Mouse (Mus musculus) erythroblast, embryonic 14.5 days (primary cell): ENCODE results near the gene Sphk2.

Experiments used
- GATA1 ChIP-seq: IDR thresholded peaks from 2 replicates; pipeline ENCODE4 v1.6.1; 2012; ENCODE audit warnings: low read length, inconsistent platforms, mixed read lengths
- TAL1 ChIP-seq: IDR thresholded peaks from 3 replicates; pipeline ENCODE4 v1.6.1; 2012; ENCODE audit warnings: low read length, inconsistent platforms, mixed read lengths

GRCm38 (mm10) chr7:45717918-45718297 is at the start of gene Sphk2:
- TF ChIP-seq GATA1: no peak
- TF ChIP-seq TAL1: no peak
